Mouse (Mus musculus) kidney, postnatal 36 days (tissue): ENCODE measurements at regions not wholly inside any gene's neighbourhood (a gene's known extent, or its start where the extent isn't known, plus 50 kb on each side); places are given as distances from the start of the nearest gene placed in this dataset.
"Not testable (repeated sequence)": the region's sequence is repeated elsewhere in the genome, so short reads cannot be mapped to it uniquely, and the experiment has no call there.

Experiments used
- DNase-seq, 2 experiments: peaks; one replicate each; pipeline ENCODE4 v3.0.0; 2021 to 2022; ENCODE audit warnings: mixed read lengths in 2 of 2

- peak in 1 of 2 experiments; percentile 65 for DNase-seq
Measured at GRCm38 (mm10) chr13:12726831-12727230, 73.0 kb downstream of the Prl2c3 start.

- not testable (repeated sequence) for DNase-seq
Measured at GRCm38 (mm10) chr13:12717972-12718546, 81.8 kb downstream of the Prl2c3 start.

DNA sequence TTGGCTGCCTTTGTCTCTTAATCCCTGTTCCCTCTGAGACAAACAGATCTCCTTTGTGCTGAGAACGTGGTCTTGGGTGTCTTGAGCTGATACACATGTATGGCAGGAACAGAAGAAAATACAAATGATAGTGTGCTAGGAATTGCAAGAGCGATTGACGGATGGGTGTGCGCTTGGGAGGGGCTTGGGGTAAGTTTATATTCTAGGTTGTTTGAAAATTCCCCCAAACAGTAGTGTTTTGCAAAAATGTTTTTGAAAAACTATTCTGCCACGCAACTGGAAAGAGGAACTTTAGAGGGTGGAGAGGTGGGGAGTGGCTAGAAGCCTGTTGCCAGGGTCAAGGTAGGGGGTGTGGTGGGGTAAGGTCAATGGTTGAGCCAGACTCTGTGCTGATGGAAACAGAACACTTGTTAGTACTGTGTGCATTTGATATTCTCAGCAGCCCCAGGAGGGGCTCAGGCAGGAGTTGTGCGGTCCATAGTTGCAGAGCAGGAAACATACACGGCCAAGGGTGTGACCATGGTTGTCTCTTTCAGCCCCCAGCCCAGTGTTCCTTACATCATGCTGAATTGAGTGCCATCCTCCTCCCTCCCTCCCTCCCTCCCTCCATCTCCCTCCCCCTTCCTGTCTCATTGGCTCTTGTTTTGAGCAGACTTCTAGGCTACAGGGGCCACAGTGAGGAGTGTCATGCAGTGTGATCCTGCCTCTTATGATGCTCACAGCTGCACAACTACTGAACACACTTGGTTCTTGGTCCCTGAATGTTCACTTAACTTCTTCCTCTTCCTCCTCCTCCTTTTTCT, 88.2 kb downstream of the Prl2c3 start:
- no peak for DNase-seq

DNA sequence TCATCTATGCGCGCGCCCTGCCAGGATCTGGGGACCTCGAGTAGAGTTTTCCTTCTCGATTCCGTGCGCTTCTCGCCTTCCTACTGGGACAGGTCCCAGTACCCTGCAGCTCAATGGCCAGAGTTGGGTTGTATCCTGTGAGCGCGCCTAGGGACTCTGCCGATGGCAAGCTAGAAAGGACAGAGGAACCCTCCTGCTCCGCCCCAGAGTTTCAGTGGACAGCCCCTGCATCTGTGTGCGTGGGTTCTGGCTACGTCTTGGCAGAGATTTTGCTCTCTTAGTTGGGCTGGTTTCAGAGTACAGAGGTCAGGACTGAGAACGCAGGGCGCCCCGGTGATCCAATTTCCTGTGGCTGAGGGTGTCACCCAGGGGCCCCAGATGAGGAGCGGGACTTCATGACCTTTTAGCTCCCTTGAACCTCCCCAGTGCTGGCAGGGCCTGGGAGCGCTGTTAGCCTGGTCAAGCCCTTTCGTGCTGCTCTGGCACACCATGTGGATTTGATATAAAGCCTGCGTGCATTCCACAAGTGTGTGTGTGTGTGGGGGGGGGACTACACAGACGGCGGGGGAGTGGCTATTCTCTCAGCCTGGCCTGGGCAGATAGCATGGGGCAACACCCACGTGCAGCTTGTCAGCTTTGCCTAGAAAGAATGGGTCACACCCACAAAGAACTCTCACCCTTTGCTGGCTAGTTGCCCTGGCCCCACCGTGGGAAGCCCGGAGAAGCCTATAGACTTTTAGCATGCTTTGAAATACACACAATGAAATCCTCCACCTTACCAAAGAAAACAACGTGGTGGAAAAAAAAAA, 96.9 kb downstream of the Prl2c3 start:
- DNase-seq: peak; percentile 46 to 48

- peak; percentile 25 for DNase-seq
Measured at GRCm38 (mm10) chr13:12702111-12702803, 97.6 kb downstream of the Prl2c3 start.

DNA sequence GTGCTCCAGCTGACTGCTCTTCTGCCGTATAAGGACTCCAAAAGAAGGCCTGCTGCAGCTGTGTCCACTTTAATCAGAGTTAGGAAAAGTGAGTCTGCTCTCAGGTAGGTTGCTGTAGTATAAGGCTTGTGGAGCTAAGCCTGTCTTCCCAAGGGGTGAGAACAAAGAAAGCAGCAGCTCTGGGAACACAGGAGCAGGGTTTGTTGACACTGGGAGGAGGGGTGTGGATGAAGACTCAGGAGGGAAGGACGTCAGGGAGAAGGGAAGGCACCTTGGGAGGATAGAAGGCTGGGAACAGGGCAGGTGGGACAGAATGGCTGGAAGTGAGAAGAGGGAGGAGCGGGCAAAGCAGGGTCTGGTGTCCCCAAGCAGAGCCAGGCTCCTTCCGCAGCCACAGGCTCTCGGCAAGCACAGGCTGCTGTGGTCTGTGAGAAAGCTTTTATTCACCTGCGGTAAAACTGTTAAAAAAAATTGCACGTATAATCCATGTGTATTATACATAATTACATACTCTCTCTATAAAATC, 106.2 kb downstream of the Prl2c3 start:
- not testable (repeated sequence) for DNase-seq

GRCm38 (mm10) chr13:12688778-12689177, 111.1 kb downstream of the Prl2c3 start:
- not testable (repeated sequence) for DNase-seq

DNA sequence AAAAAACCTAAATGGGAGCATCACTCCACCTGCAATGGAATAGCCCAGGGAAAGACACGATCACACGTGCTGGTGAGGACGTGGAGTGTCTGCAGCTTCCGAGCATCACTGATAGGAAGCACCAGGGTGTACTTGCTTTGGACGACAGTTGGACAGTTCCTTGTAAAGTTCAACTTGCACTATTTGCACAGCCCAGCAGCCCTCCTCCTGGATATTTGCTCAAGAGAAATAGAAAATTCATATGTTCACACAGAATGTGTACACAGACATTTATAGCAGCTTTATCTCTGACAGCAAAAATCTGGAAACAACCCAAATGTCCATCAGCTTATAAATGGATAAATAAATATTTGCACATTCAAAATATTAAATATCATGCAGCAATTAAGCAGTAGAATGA, 111.7 kb downstream of the Prl2c3 start:
- DNase-seq: not testable (repeated sequence)

DNA sequence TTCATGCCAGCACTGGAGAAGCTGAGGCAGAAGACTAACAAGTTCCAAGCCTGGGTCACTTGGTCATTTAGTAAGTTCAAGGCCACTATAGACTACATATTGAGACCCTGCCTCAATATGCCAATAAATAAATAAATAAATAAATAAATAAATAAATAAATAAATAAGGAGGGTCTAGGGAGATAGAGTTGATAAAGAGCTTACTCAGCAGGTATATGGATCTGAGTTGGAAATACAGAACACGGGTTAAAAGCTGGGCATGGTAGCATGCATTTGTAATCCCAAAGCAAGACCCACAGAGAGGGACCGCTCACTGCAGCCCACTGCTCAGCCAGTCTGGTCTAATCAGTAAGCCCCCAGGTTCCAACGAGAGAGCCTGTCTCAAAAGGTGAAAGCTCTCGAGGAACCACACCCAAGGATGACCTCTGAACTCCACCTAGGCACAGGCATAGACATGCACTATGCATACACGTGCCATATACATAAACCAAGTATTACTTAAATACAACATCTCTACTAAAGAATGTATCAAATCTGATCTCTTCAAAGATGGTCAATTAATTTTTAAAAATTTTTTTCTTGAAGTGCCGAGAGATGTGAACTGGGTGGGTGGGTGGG, 115.4 kb downstream of the Ero1lb start:
- not testable (repeated sequence) for DNase-seq

GRCm38 (mm10) chr13:12680283-12680953, 114.7 kb downstream of the Ero1lb start:
- peak; percentile 67 to 72 for DNase-seq

DNA sequence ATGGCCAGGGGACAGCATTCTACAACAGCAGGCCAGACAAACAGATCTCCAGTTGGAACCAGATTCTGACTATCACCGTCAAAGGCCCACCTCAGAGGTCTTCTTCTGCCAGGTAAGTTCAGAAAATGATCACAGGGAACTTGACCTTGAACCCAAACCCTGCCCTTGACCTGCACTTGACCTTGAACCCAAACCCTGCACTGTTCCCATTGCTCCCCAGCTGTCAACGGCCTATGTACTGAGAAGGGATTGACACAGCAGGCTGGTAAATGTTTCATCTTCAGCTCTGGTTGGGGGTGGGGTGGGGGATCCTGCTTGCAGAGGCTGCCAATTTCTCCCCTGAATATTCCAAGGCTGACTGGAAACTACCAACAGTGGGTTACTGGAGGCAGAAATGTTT, 111.7 kb downstream of the Ero1lb start:
- peak in 1 of 2 experiments; percentile 44 for DNase-seq

GRCm38 (mm10) chr13:12671011-12671410, 105.3 kb downstream of the Ero1lb start:
- DNase-seq: not testable (repeated sequence)

DNA sequence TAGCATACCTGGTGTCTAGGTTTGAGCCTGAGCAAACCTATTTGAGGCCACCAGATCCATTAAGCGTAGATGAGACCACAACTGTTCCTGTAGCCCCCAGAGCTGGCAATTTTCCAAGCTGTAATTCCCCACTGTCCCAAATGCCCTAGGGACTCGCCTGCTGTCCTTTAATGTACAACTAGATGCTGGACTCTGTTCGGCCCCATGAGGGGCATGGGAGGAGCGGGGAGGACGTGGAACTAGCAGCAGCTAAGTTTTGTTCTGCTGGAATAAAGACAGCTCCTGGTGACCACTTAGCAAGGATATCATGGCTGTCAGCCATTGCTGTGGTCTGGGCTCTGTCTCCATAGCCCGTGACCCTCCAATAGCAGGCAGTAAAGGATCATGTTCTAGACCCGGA, 103.1 kb downstream of the Ero1lb start:
- not testable (repeated sequence) for DNase-seq

- peak; percentile 24 to 44 for DNase-seq
Measured at GRCm38 (mm10) chr13:12667727-12668665, 102.3 kb downstream of the Ero1lb start.

- not testable (repeated sequence) for DNase-seq
Measured at GRCm38 (mm10) chr13:12666050-12666449, 100.4 kb downstream of the Ero1lb start.
